Mouse (Mus musculus) liver, embryonic 11.5 days (tissue): ENCODE measurements around the gene Ninj1. TPM values are rescaled to one million over a fixed set of nuclear protein-coding genes. Genes with fewer than 3 reads are reported as not detected.

Source experiments
- ATAC-seq: fragments of 200-750 bp; cut with Nextera tagmentation; replicated peaks from 2 replicates; pipeline ENCODE4 v1.8.0; 2017; ENCODE audit warnings: moderate number of reproducible peaks, mild to moderate bottlenecking, moderate TSS enrichment, moderate library complexity; ENCODE audit not compliant: low FRiP score
- DNase-seq: peaks from one replicate; pipeline ENCODE4 v3.0.0-alpha.2; 2017; ENCODE audit warnings: low spot score
- H3K27ac ChIP-seq: fragments of 300-500 bp; sonication (generic); 2 replicates; pipeline ENCODE4 v1.5.1; 2014; ENCODE audit warnings: mild to moderate bottlenecking, low read depth, low read length, control low read depth
- H3K27me3 ChIP-seq: fragments of 300-500 bp; sonication (generic); replicated peaks from 2 replicates; pipeline ENCODE4 v1.6.1; 2014; ENCODE audit warnings: low read length, mixed read lengths; ENCODE audit not compliant: control insufficient read depth, insufficient read depth
- H3K36me3 ChIP-seq: fragments of 300-500 bp; sonication (generic); 2 replicates; pipeline ENCODE4 v1.6.1; 2014; ENCODE audit warnings: mild to moderate bottlenecking, low read length, moderate library complexity, mixed read lengths; ENCODE audit not compliant: control insufficient read depth, insufficient read depth
- H3K4me1 ChIP-seq: fragments of 300-500 bp; sonication (generic); replicated peaks from 2 replicates; pipeline ENCODE4 v1.6.1; 2014; ENCODE audit warnings: low read length, mixed read lengths; ENCODE audit not compliant: control insufficient read depth, insufficient read depth
- H3K4me2 ChIP-seq: fragments of 300-500 bp; sonication (generic); 2 replicates; pipeline ENCODE4 v1.6.1; 2014; ENCODE audit warnings: mild to moderate bottlenecking, control low read depth, moderate library complexity
- H3K4me3 ChIP-seq: fragments of 300-500 bp; sonication (generic); 2 replicates; pipeline ENCODE4 v1.5.1; 2014; ENCODE audit warnings: low read depth, low read length, control low read depth
- H3K9ac ChIP-seq: fragments of 300-500 bp; sonication (generic); 2 replicates; pipeline ENCODE4 v1.6.1; 2014; ENCODE audit warnings: low read depth, low read length, control low read depth
- H3K9me3 ChIP-seq: fragments of 300-500 bp; sonication (generic); 2 replicates; pipeline ENCODE4 v1.6.1; 2016; ENCODE audit warnings: low read length, inconsistent platforms, mixed read lengths; ENCODE audit not compliant: control insufficient read depth
- WGBS: fragments of 180-500 bp; shearing (Covaris S2); extraction: QIAGEN DNeasy Blood & Tissue Kit; methylation state at CpG from one replicate; pipeline ENCODE4 v1.1.7; 2014; 5-methylcytosine and 5-hydroxymethylcytosine counted together
- polyA plus RNA-seq: library from polyadenylated mRNA; unstranded; fragments of >200 nt; fragmentation: Nextera tagmentation; extraction: Ambion mirVana; gene quantifications from 2 replicates; pipeline ENCODE4 v1.2.1, GENCODE M21; 2014

Ninj1 gene
- 54.2 and 59.8 TPM in 2 replicates for polyA plus RNA-seq

DNA sequence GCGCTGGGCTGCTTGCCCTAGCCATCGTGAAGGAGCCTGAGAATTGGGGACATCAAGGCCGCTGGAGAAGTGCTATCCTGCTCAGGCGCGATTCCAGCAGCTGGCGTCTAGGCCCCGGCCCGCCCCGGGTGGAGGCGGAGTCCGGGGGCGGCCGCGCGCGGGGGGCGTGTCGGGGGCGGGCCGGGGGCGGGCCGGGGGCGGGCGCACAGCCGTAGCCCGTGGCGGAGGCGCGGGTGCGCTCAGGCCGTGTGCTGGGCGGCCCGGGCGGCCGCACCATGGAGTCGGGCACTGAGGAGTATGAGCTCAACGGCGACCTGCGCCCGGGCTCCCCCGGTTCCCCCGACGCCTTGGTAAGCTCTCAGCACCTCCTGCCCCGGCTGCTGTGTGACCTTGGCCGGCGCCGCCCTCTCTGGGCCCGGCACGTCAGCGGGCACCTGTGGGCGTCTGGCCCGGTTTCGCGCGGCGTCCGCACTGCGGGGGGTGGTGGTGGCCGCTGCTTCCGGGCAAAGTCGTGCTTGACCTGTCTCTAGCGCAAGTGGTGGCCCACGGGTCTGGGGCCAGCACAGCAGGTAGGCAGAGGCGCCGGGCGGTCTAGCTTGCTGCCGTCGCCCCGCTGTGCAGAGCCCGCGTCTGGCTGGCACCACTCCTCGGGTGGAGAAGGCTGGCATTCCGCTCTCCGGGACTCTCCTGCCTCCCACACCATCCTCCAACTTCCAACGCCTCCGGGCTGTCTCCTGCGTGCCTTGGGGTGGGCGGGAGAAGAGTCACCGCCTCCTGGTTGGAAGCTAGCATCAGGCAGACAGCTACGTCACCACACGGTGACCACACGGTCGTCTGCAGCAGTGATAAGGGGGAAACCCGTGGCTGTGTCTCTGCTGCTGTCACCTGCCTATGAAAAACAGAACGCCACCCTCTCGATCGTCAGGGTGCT is at the start of gene Ninj1:
TSS of gene Ninj1 (plus strand) at position 198 of the 931 bp plus-strand sequence.
- Histone ChIP-seq H3K4me2 (peak within 1 kb of the TSS; percentile 99), H3K27me3 (no peaks in the 10 kb centered on the region), H3K4me1 (peaks cover 48% of the 10 kb centered on the region), H3K27ac (peak within 1 kb of the TSS; percentile 77; the same call in 1 of the 2 replicates), H3K36me3 (no peaks in the 10 kb centered on the region), H3K9ac (peak within 1 kb of the TSS; percentile 80), H3K9me3 (no peaks in the 10 kb centered on the region), H3K4me3 (peak within 1 kb of the TSS; percentile 88)
- DNase-seq (peak; percentile 84), ATAC-seq (peak; percentile 92)
- WGBS = under 1% methylated on average over 60 of the region's 87 CpGs

DNA sequence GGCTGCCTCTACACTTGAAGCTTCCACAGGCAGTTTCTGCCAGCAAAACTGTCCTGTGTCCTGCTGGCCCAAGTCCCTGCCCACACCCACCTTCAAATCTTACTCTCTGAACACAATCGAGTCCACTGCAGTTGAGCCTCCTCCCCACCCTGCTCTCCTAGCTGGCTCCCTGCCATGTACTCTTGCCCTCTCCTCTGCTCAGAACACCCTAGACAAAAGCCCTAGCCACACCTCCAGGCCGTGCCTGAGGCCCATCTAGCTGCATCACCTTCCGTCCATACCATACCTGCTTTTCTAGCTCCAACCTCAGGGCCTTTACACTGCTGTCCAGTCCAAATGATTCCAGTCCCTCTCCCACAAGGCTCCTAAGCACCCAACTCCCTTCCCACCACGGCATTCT is 46.7 kb upstream of the Ninj1 start:
- H3K9ac ChIP-seq = no peak overlapping the region
- H3K4me1 ChIP-seq = no peaks in the 10 kb centered on the region; the same call in 1 of the 2 replicates
- peaks cover 22% of the 10 kb centered on the region for H3K27me3 ChIP-seq
- DNase-seq (no peak), ATAC-seq (no peak)
- no peak overlapping the region for H3K4me2 ChIP-seq
- 70% methylated on average over 4 of the region's 4 CpGs for whole genome bisulfite sequencing
- H3K36me3 ChIP-seq = no peaks in the 10 kb centered on the region
- no peaks in the 10 kb centered on the region for H3K9me3 ChIP-seq
- H3K27ac ChIP-seq = no peak overlapping the region
- no peak overlapping the region for H3K4me3 ChIP-seq

DNA sequence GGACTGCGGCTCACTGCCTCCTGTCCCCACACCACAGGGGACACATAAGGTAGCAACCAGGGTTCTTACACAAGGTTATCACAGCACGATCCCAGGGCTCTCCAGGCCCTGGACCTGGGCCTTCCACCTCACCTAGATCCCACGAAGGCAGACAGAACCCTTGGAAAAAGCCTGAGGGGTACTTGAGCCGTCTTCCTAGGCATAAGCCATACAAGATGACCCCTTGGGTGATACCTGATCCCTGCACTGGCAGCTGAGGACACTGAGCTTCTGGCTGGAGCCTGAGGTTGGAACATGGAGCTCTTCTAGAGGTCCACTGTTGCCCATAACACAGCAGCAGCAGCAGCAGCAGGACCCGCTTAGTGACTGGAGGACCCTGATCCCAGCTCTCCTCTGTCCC is 44.9 kb upstream of the Ninj1 start:
- WGBS = 73% methylated on average over 5 of the region's 5 CpGs
- H3K36me3 ChIP-seq = no peaks in the 10 kb centered on the region
- DNase-seq (no peak), ATAC-seq (no peak)
- H3K9ac ChIP-seq = no peak overlapping the region
- peaks cover 41% of the 10 kb centered on the region for H3K27me3 ChIP-seq
- H3K4me1 ChIP-seq = peaks cover 2% of the 10 kb centered on the region; the same call in 1 of the 2 replicates
- no peaks in the 10 kb centered on the region for H3K9me3 ChIP-seq
- no peak overlapping the region for H3K4me3 ChIP-seq
- no peak overlapping the region for H3K4me2 ChIP-seq
- no peak overlapping the region for H3K27ac ChIP-seq

DNA sequence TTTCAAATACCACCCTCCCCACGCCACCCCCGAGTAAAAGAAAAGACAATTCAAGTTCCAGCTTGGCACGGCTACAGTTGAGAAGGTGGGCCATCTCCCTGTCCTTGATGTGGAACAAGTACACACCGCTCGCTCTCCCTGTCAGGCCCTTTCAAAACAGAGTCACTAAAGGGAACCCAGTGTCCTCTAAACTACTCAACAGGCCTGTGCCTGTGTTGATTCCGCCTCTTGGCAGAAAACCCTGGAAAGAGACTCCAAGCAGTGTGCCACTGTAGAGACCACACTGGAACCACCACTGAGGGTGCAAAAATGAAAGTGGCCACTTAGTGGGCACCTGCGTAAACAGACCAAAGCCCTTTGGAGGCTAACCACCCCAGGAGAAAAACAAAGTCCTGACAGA is 44.0 kb upstream of the Ninj1 start:
- WGBS = 84% methylated on average over 7 of the region's 7 CpGs
- Histone ChIP-seq H3K4me1 (peaks cover 3% of the 10 kb centered on the region; the same call in 1 of the 2 replicates), H3K36me3 (no peaks in the 10 kb centered on the region), H3K27me3 (peaks cover 50% of the 10 kb centered on the region), H3K9me3 (no peaks in the 10 kb centered on the region), H3K4me2 (no peak overlapping the region), H3K9ac (no peak overlapping the region), H3K27ac (no peak overlapping the region), H3K4me3 (no peak overlapping the region)
- no peak for ATAC-seq
- DNase-seq = no peak

DNA sequence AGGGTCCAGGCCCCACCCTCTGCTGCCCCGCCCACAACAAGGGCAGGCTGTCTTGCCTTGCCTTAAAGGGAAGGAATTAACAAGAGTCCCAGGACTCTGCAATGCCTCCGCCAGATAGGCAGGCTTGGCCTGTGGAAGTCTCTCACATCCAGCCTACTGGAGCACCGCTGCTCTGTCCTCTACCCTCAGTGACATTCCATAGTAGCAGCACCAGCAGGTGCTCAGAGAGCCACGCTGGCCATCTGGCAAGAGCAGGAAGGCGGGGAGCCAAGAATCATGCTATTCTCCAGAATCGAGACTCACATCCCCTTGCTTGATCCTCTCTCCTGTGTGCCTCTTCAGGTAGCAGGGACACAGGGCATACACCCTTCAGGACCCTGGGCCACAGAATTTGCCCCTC is 42.8 kb upstream of the Ninj1 start:
- no peak for ATAC-seq
- 56% methylated on average over 6 of the region's 6 CpGs for WGBS

DNA sequence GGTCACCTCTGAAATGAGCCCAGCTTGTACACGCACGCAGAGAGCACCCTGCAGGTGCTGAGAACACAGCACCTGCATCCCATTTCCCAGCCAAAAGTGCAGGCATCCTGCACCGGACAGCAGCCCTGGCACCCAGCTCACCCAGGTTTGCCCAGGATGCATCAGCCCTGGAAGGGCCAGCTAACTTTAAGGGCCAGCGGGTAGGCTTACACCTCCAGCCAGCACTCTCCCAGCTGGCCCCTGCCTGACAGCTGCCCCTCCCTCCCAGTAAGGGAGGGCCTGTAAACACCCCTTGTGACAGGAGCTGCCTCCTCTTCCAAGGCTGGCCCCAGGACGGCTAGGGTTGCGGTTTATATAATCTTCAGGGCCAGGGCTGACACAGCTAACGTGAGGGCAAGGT is 41.9 kb upstream of the Ninj1 start:
- no peaks in the 10 kb centered on the region for H3K9me3 ChIP-seq
- H3K27ac ChIP-seq = no peak overlapping the region
- ATAC-seq (no peak), DNase-seq (no peak)
- H3K4me3 ChIP-seq = no peak overlapping the region
- H3K4me1 ChIP-seq = peaks cover 3% of the 10 kb centered on the region; the same call in 1 of the 2 replicates
- no peaks in the 10 kb centered on the region for H3K36me3 ChIP-seq
- 32% methylated on average over 7 of the region's 7 CpGs for WGBS
- H3K4me2 ChIP-seq = no peak overlapping the region
- no peak overlapping the region for H3K9ac ChIP-seq
- peaks cover 71% of the 10 kb centered on the region for H3K27me3 ChIP-seq

More for the DNA sequence above, 42.8 kb upstream of the Ninj1 start:
- Histone ChIP-seq H3K4me2 (no peak overlapping the region), H3K27me3 (peaks cover 61% of the 10 kb centered on the region), H3K9me3 (no peaks in the 10 kb centered on the region), H3K4me1 (peaks cover 3% of the 10 kb centered on the region; the same call in 1 of the 2 replicates), H3K9ac (no peak overlapping the region), H3K27ac (no peak overlapping the region), H3K36me3 (no peaks in the 10 kb centered on the region), H3K4me3 (no peak overlapping the region)
- DNase-seq = no peak

DNA sequence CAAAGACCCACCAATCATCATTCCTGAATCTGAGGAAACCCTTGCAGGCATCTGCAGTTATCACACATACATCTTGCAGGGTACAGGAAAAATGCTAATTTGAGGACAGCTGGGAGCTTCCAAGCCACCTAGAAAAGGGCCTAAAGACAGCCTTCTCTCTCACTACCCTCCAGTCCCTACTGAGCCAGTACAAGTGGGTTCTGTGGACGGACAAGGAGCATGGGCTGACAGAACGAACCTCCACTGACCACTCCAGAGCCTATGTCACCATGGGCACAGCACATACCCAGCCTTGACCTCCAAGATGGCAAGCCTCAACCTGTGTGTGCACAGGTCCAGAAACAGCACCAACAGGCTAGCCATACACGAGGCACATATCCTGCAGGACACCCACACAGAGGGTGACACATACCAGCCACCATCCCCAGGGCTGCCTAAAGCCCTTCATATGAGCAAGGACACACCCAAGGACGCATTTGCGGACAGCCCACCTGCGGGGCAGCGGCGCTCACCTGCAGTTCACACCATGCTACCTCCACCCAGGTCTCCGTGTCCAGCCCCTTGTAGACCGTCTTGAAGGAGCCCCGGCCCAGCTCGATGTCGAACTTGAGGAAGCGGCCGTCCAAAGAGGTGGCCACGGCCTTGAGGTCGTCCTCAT is 41.1 kb upstream of the Ninj1 start:
- no peak overlapping the region for H3K27ac ChIP-seq
- H3K9me3 ChIP-seq = no peaks in the 10 kb centered on the region
- no peaks in the 10 kb centered on the region for H3K36me3 ChIP-seq
- H3K9ac ChIP-seq = no peak overlapping the region
- peak overlapping the region; percentile 84 for H3K4me2 ChIP-seq
- peak overlapping the region; percentile 61 for H3K4me3 ChIP-seq
- H3K4me1 ChIP-seq = peaks cover 3% of the 10 kb centered on the region; the same call in 1 of the 2 replicates
- ATAC-seq (no peak), DNase-seq (no peak)
- peaks cover 72% of the 10 kb centered on the region for H3K27me3 ChIP-seq
- 20% methylated on average over 17 of the region's 17 CpGs for WGBS

DNA sequence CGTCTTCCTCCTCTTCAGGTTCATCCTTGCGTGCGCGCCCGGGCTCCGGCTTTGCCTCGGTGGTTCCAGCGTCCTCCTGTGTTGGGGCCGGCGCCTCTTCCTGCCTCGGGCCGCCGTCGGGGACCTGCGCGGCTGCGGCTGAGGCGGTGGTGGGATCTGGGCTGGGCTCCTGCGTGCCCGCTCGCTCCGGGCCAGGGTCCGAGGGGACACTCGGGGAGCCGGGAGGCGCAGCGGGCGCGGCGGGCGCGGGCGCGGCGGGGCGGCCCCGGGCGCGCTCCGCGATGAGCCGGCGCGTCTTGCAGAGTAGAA is 40.6 kb upstream of the Ninj1 start:
- H3K4me2 ChIP-seq = peak overlapping the region; percentile 84
- H3K4me1 ChIP-seq = peaks cover 3% of the 10 kb centered on the region; the same call in 1 of the 2 replicates
- H3K27me3 ChIP-seq = peaks cover 72% of the 10 kb centered on the region
- no peak overlapping the region for H3K9ac ChIP-seq
- H3K27ac ChIP-seq = no peak overlapping the region
- no peaks in the 10 kb centered on the region for H3K36me3 ChIP-seq
- ATAC-seq = no peak
- H3K9me3 ChIP-seq = no peaks in the 10 kb centered on the region
- WGBS = under 1% methylated on average over 44 of the region's 44 CpGs
- DNase-seq = peak; percentile 42
- peak overlapping the region; percentile 61 for H3K4me3 ChIP-seq
